Mouse (Mus musculus) kidney, postnatal 36 days (tissue): ENCODE data around the gene Cpped1.

Experiments used
- DNase-seq, 2 experiments: peaks; one replicate each; pipeline ENCODE4 v3.0.0; 2021 to 2022; ENCODE audit warnings: mixed read lengths in 2 of 2

Cpped1 gene

GRCm38 (mm10) chr16:11833474-11833873 is 75.8 kb downstream of the Cpped1 start:
- DNase-seq, result no peak

- DNase-seq, result no peak
Observed at GRCm38 (mm10) chr16:11828816-11829215, 80.4 kb downstream of the Cpped1 start.

GRCm38 (mm10) chr16:11824833-11825232 is 84.4 kb downstream of the Cpped1 start:
- no peak for DNase-seq

- peak in 1 of 2 experiments; percentile 13 for DNase-seq
Observed at GRCm38 (mm10) chr16:11824385-11824784, 84.9 kb downstream of the Cpped1 start.

GRCm38 (mm10) chr16:11820791-11821190 is 88.5 kb downstream of the Cpped1 start:
- DNase-seq, result no peak

- peak; percentile 16 to 39 for DNase-seq
Observed at GRCm38 (mm10) chr16:11814935-11815650, 94.2 kb downstream of the Cpped1 start.

GRCm38 (mm10) chr16:11812119-11812518 is 97.1 kb downstream of the Cpped1 start:
- no peak for DNase-seq

- DNase-seq, result no peak
Observed at GRCm38 (mm10) chr16:11809615-11810014, 99.6 kb downstream of the Cpped1 start.

GRCm38 (mm10) chr16:11801960-11802539 is 107.2 kb downstream of the Cpped1 start:
- DNase-seq, result no peak

GRCm38 (mm10) chr16:11795758-11796460 is 113.3 kb downstream of the Cpped1 start:
- no peak for DNase-seq

GRCm38 (mm10) chr16:11794628-11795027 is 114.6 kb downstream of the Cpped1 start:
- DNase-seq, result no peak

GRCm38 (mm10) chr16:11793391-11793790 is 115.9 kb downstream of the Cpped1 start:
- no peak for DNase-seq

- DNase-seq, result no peak
Observed at GRCm38 (mm10) chr16:11790476-11790875, 118.8 kb downstream of the Cpped1 start.

GRCm38 (mm10) chr16:11785806-11786205 is 123.4 kb downstream of the Cpped1 start:
- DNase-seq, result no peak

GRCm38 (mm10) chr16:11784354-11784753 is 124.9 kb downstream of the Cpped1 start:
- DNase-seq, result no peak

GRCm38 (mm10) chr16:11783337-11783736 is 125.9 kb downstream of the Cpped1 start:
- DNase-seq, result no peak

- no peak for DNase-seq
Observed at GRCm38 (mm10) chr16:11782082-11782481, 127.2 kb downstream of the Cpped1 start.

GRCm38 (mm10) chr16:11778715-11779460 is 130.4 kb downstream of the Cpped1 start:
- DNase-seq, result no peak

- DNase-seq, result no peak
Observed at GRCm38 (mm10) chr16:11778191-11778590, 131.1 kb downstream of the Cpped1 start.

- no peak for DNase-seq
Observed at GRCm38 (mm10) chr16:11776528-11776927, 132.7 kb downstream of the Cpped1 start.

- DNase-seq, result no peak
Observed at GRCm38 (mm10) chr16:11774321-11774720, 134.9 kb downstream of the Cpped1 start.

GRCm38 (mm10) chr16:11772318-11772717 is 136.9 kb downstream of the Cpped1 start:
- DNase-seq, result no peak

GRCm38 (mm10) chr16:11757951-11758350 is 151.3 kb downstream of the Cpped1 start:
- no peak for DNase-seq
